Mouse (Mus musculus): ENCODE data around the gene Hnrnpul2. TPM values are rescaled to one million over a fixed set of nuclear protein-coding genes. Genes with fewer than 3 reads are reported as not detected.

Gene Hnrnpul2
- polyA plus RNA-seq, 1 experiment from 2014 or later, result 7.9 TPM

GRCm38 (mm10) chr19:8802130-8802821 is 17.5 kb upstream of the Hnrnpul2 start, which contains the start of gene Zbtb3:
Zbtb3 (plus strand) TSS chr19:8802555.
- peak within 1 kb of the TSS; percentile 60 for H3K4me3 ChIP-seq (ENCODE audit: low read depth, low read length)
- H3K4me2 ChIP-seq, result peak within 1 kb of the TSS; percentile 85
- H3K9me3 ChIP-seq (ENCODE audit: low read depth, low read length), result no peaks in the 10 kb centered on the region
- H3K27me3 ChIP-seq (ENCODE audit: insufficient read depth, low read length), result no peaks in the 10 kb centered on the region
- peak within 1 kb of the TSS; percentile 55 for H3K9ac ChIP-seq
- H3K36me3 ChIP-seq (ENCODE audit: insufficient read depth), result peaks cover 29% of the 10 kb centered on the region
- 0 out of 2 replicates have a peak, but pooled peaks cover 3% of the 10 kb centered on the region for H3K4me1 ChIP-seq (ENCODE audit: insufficient read depth)
- peak; percentile 97 for DNase-seq
- no peak for TF ChIP-seq CTCF (IDR thresholded peaks at IDR 0.05; ENCODE audit: low read depth)
- peak; percentile 97 for ATAC-seq (ENCODE audit: insufficient read depth)
- WGBS, result under 1% methylated on average over 30 of the region's 30 CpGs
- H3K27ac ChIP-seq (ENCODE audit: low read depth), result peak within 1 kb of the TSS; percentile 88

- WGBS, result 90% methylated on average over 9 of the region's 9 CpGs
- 0 out of 2 replicates have a peak, but pooled peaks cover 3% of the 10 kb centered on the region for H3K4me1 ChIP-seq (ENCODE audit: insufficient read depth)
- H3K9me3 ChIP-seq (ENCODE audit: low read depth, low read length), result no peaks in the 10 kb centered on the region
- no peaks in the 10 kb centered on the region for H3K27me3 ChIP-seq (ENCODE audit: insufficient read depth, low read length)
- peaks cover 38% of the 10 kb centered on the region for H3K36me3 ChIP-seq (ENCODE audit: insufficient read depth)
- no peak for DNase-seq
- peak overlapping the region; percentile 60 for H3K4me3 ChIP-seq (ENCODE audit: low read depth, low read length)
- H3K4me2 ChIP-seq, result peak overlapping the region; percentile 85
- H3K27ac ChIP-seq (ENCODE audit: low read depth), result peak overlapping the region; percentile 88; the same call in 1 of the 2 replicates
- no peak for TF ChIP-seq CTCF (IDR thresholded peaks at IDR 0.05; ENCODE audit: low read depth)
- ATAC-seq (ENCODE audit: insufficient read depth), result no peak
- 0 out of 2 replicates have a peak overlapping the region, but pooled peaks have one; percentile 0 for H3K9ac ChIP-seq
These were observed 16.5 kb upstream of the Hnrnpul2 start for GRCm38 (mm10) chr19:8803204-8803780.

- no peak for ATAC-seq (ENCODE audit: insufficient read depth)
- Histone ChIP-seq H3K9ac (no peak overlapping the region), H3K4me1 (ENCODE audit: insufficient read depth) (0 out of 2 replicates have a peak, but pooled peaks cover 3% of the 10 kb centered on the region), H3K9me3 (ENCODE audit: low read depth, low read length) (no peaks in the 10 kb centered on the region), H3K36me3 (ENCODE audit: insufficient read depth) (peaks cover 46% of the 10 kb centered on the region), H3K4me3 (ENCODE audit: low read depth, low read length) (no peak overlapping the region), H3K27me3 (ENCODE audit: insufficient read depth, low read length) (no peaks in the 10 kb centered on the region), H3K4me2 (no peak overlapping the region), H3K27ac (ENCODE audit: low read depth) (no peak overlapping the region)
- DNase-seq, result no peak
- 85% methylated on average over 11 of the region's 11 CpGs for WGBS
- no peak for TF ChIP-seq CTCF (IDR thresholded peaks at IDR 0.05; ENCODE audit: low read depth)
These were observed 15.7 kb upstream of the Hnrnpul2 start for GRCm38 (mm10) chr19:8803879-8804660.

- Histone ChIP-seq H3K4me1 (ENCODE audit: insufficient read depth) (0 out of 2 replicates have a peak, but pooled peaks cover 3% of the 10 kb centered on the region), H3K36me3 (ENCODE audit: insufficient read depth) (peaks cover 71% of the 10 kb centered on the region), H3K9me3 (ENCODE audit: low read depth, low read length) (no peaks in the 10 kb centered on the region), H3K4me2 (no peak overlapping the region), H3K9ac (no peak overlapping the region), H3K27ac (ENCODE audit: low read depth) (no peak overlapping the region), H3K4me3 (ENCODE audit: low read depth, low read length) (no peak overlapping the region), H3K27me3 (ENCODE audit: insufficient read depth, low read length) (no peaks in the 10 kb centered on the region)
- no peak for TF ChIP-seq CTCF (IDR thresholded peaks at IDR 0.05; ENCODE audit: low read depth)
- 91% methylated on average over 5 of the region's 5 CpGs for WGBS
- DNase-seq (no peak), ATAC-seq (ENCODE audit: insufficient read depth) (no peak)
These were observed 13.0 kb upstream of the Hnrnpul2 start for GRCm38 (mm10) chr19:8806810-8807209.

GRCm38 (mm10) chr19:8815812-8816211 is 4.0 kb upstream of the Hnrnpul2 start:
- Histone ChIP-seq H3K27ac (ENCODE audit: low read depth) (no peak overlapping the region), H3K27me3 (ENCODE audit: insufficient read depth, low read length) (no peaks in the 10 kb centered on the region), H3K4me2 (no peak overlapping the region), H3K36me3 (ENCODE audit: insufficient read depth) (peaks cover 62% of the 10 kb centered on the region), H3K9ac (no peak overlapping the region), H3K9me3 (ENCODE audit: low read depth, low read length) (no peaks in the 10 kb centered on the region), H3K4me3 (ENCODE audit: low read depth, low read length) (no peak overlapping the region), H3K4me1 (ENCODE audit: insufficient read depth) (peaks cover 11% of the 10 kb centered on the region)
- WGBS, result 74% methylated on average over 11 of the region's 11 CpGs
- no peak; the same call in 1 of the 2 replicates for TF ChIP-seq CTCF (IDR thresholded peaks at IDR 0.05; ENCODE audit: low read depth)
- no peak for DNase-seq
- no peak for ATAC-seq (ENCODE audit: insufficient read depth)

- Histone ChIP-seq H3K4me3 (ENCODE audit: low read depth, low read length) (peak overlapping the region; percentile 100), H3K9me3 (ENCODE audit: low read depth, low read length) (no peaks in the 10 kb centered on the region), H3K4me1 (ENCODE audit: insufficient read depth) (peaks cover 13% of the 10 kb centered on the region), H3K9ac (peak overlapping the region; percentile 3), H3K4me2 (peak overlapping the region; percentile 80), H3K27me3 (ENCODE audit: insufficient read depth, low read length) (no peaks in the 10 kb centered on the region), H3K36me3 (ENCODE audit: insufficient read depth) (peaks cover 51% of the 10 kb centered on the region), H3K27ac (ENCODE audit: low read depth) (no peak overlapping the region)
- DNase-seq (no peak), ATAC-seq (ENCODE audit: insufficient read depth) (no peak)
- WGBS, result 71% methylated on average over 3 of the region's 3 CpGs
- TF ChIP-seq CTCF (IDR thresholded peaks at IDR 0.05; ENCODE audit: low read depth), result no peak
These were observed 2.8 kb upstream of the Hnrnpul2 start for GRCm38 (mm10) chr19:8817001-8817400.
